13 mouse cellular contexts compared by ENCODE assay signal in the genomic region with DNA sequence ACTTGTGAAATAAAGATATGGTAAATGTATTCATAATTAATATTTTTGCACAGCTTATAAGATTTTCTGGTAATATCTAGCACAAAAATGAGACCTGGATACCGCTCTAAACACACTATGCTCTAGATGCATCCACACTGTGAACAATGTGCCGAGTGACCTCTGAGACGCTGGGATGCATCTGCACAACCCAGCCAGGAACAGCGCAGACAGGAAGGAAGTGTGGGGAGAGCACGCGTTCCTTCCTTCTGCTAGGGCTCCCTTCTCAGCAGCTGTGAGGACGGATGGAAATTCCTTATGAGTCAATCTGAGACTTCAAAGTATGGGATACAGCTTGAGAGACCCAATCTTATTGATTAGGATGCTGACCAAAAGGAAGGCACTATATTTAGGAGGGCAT.
DNase-seq lines count a peak whose midpoint lies in the region; ATAC-seq and TF ChIP-seq lines count a peak whose summit lies in the region.
"Had no signal": no experiment of that assay in that cellular context is flagged by ENCODE, and none has a peak within 500 bp of the region (broad histone marks: within the 10 kb centered on the region; RNA-seq: fewer than 3 reads in every experiment).

No protein-coding gene starts in this region.

- H3K4me2 ChIP-seq in kidney, embryonic 15.5 days = no peak overlapping the region
- no peak overlapping the region for H3K4me2 ChIP-seq in embryonic facial prominence, embryonic 14.5 days (ENCODE audit: low read depth, low read length)
- no peak overlapping the region for H3K4me2 ChIP-seq in kidney, postnatal 0 days (ENCODE audit: low read length)
- no peak overlapping the region for H3K4me2 ChIP-seq in neural tube, embryonic 15.5 days
- H3K4me2 ChIP-seq: midbrain, embryonic 12.5 days; neural tube, embryonic 12.5 days had no signal

- no peak for TF ChIP-seq CTCF in kidney, adult 2 months (conservative IDR thresholded peaks at IDR 0.05; ENCODE audit: insufficient read depth, insufficient read length, low read depth, low read length)
- TF ChIP-seq CTCF in kidney, postnatal 0 days (IDR thresholded peaks at IDR 0.05; ENCODE audit: low read depth) = no peak
- no peak for TF ChIP-seq CTCF in thymus, adult 2 months (IDR thresholded peaks at IDR 0.05; ENCODE audit: borderline replicate concordance, control insufficient read depth, extremely low read depth, insufficient read depth, low read length, poor library complexity)

- no peak for TF ChIP-seq POLR2A in kidney, adult 2 months (IDR thresholded peaks at IDR 0.05; ENCODE audit: low read depth, low read length)
- TF ChIP-seq POLR2A in thymus, adult 2 months (IDR thresholded peaks at IDR 0.05; ENCODE audit: control insufficient read depth, extremely low read depth, insufficient read depth, low read length, poor library complexity) = no peak

- peak; percentile 31 for DNase-seq in kidney, adult 2 months
- DNase-seq in embryonic facial prominence, embryonic 14.5 days (ENCODE audit: low spot score) = peak; percentile 29
- DNase-seq in kidney, postnatal 0 days (ENCODE audit: low spot score) = peak; percentile 46
- DNase-seq in thymus, adult 2 months = no peak
- DNase-seq: gastrocnemius, postnatal 36 days had no signal

- H3K36me3 ChIP-seq in kidney, adult 2 months (ENCODE audit: control insufficient read depth, insufficient read depth, low read length) = no peaks in the 10 kb centered on the region
- no peaks in the 10 kb centered on the region for H3K36me3 ChIP-seq in kidney, embryonic 15.5 days
- no peaks in the 10 kb centered on the region for H3K36me3 ChIP-seq in embryonic facial prominence, embryonic 14.5 days (ENCODE audit: control insufficient read depth, insufficient read depth, low read length)
- H3K36me3 ChIP-seq in kidney, postnatal 0 days (ENCODE audit: insufficient read depth, low read length) = no peaks in the 10 kb centered on the region
- H3K36me3 ChIP-seq in thymus, adult 2 months (ENCODE audit: control insufficient read depth, insufficient read depth, low read length) = no peaks in the 10 kb centered on the region
- H3K36me3 ChIP-seq in neural tube, embryonic 15.5 days = no peaks in the 10 kb centered on the region
- H3K36me3 ChIP-seq: midbrain, embryonic 12.5 days; neural tube, embryonic 12.5 days; stomach, embryonic 15.5 days had no signal

- no peak overlapping the region for H3K27ac ChIP-seq in kidney, adult 2 months (ENCODE audit: insufficient read depth, low read depth, low read length)
- H3K27ac ChIP-seq in kidney, embryonic 15.5 days = no peak overlapping the region
- no peak overlapping the region for H3K27ac ChIP-seq in embryonic facial prominence, embryonic 14.5 days (replicated peaks; ENCODE audit: low read depth, low read length)
- H3K27ac ChIP-seq in kidney, postnatal 0 days = no peak overlapping the region
- no peak overlapping the region for H3K27ac ChIP-seq in thymus, adult 2 months (ENCODE audit: control insufficient read depth, insufficient read depth, low read length)
- no peak overlapping the region for H3K27ac ChIP-seq in neural tube, embryonic 15.5 days (replicated peaks)
- H3K27ac ChIP-seq: liver, embryonic 14.5 days; midbrain, embryonic 12.5 days; neural tube, embryonic 12.5 days had no signal

- H3K27me3 ChIP-seq in kidney, adult 2 months (replicated peaks; ENCODE audit: control insufficient read depth, insufficient read depth, low read length) = no peaks in the 10 kb centered on the region
- H3K27me3 ChIP-seq in kidney, embryonic 15.5 days = no peaks in the 10 kb centered on the region
- no peaks in the 10 kb centered on the region for H3K27me3 ChIP-seq in embryonic facial prominence, embryonic 14.5 days (replicated peaks; ENCODE audit: control insufficient read depth, insufficient read depth, low read length)
- H3K27me3 ChIP-seq in kidney, postnatal 0 days (ENCODE audit: insufficient read depth, low read length) = no peaks in the 10 kb centered on the region
- no peaks in the 10 kb centered on the region for H3K27me3 ChIP-seq in thymus, adult 2 months (ENCODE audit: control insufficient read depth, insufficient read depth, low read length)
- no peaks in the 10 kb centered on the region for H3K27me3 ChIP-seq in neural tube, embryonic 15.5 days (replicated peaks)
- H3K27me3 ChIP-seq: midbrain, embryonic 12.5 days; neural tube, embryonic 12.5 days; stomach, embryonic 15.5 days had no signal

- H3K9me3 ChIP-seq in kidney, embryonic 15.5 days (replicated peaks) = no peaks in the 10 kb centered on the region
- no peaks in the 10 kb centered on the region for H3K9me3 ChIP-seq in embryonic facial prominence, embryonic 14.5 days (ENCODE audit: control insufficient read depth, low read length)
- no peaks in the 10 kb centered on the region for H3K9me3 ChIP-seq in kidney, postnatal 0 days (replicated peaks; ENCODE audit: low read length)
- no peaks in the 10 kb centered on the region for H3K9me3 ChIP-seq in neural tube, embryonic 15.5 days (replicated peaks)
- H3K9me3 ChIP-seq: midbrain, embryonic 12.5 days; neural tube, embryonic 12.5 days; stomach, embryonic 15.5 days had no signal

- no peak overlapping the region for H3K4me3 ChIP-seq in kidney, adult 2 months (ENCODE audit: insufficient read depth, low read depth, low read length)
- no peak overlapping the region for H3K4me3 ChIP-seq in kidney, embryonic 15.5 days (replicated peaks)
- H3K4me3 ChIP-seq in embryonic facial prominence, embryonic 14.5 days (ENCODE audit: low read depth, low read length) = no peak overlapping the region
- H3K4me3 ChIP-seq in kidney, postnatal 0 days (replicated peaks; ENCODE audit: low read depth, low read length) = no peak overlapping the region
- no peak overlapping the region for H3K4me3 ChIP-seq in thymus, adult 2 months (ENCODE audit: control insufficient read depth, insufficient read depth, low read length)
- no peak overlapping the region for H3K4me3 ChIP-seq in neural tube, embryonic 15.5 days (replicated peaks)
- H3K4me3 ChIP-seq: midbrain, embryonic 12.5 days; neural tube, embryonic 12.5 days; stomach, embryonic 15.5 days had no signal

- H3K9ac ChIP-seq in kidney, embryonic 15.5 days = no peak overlapping the region
- no peak overlapping the region for H3K9ac ChIP-seq in embryonic facial prominence, embryonic 14.5 days (ENCODE audit: low read depth, low read length)
- no peak overlapping the region for H3K9ac ChIP-seq in kidney, postnatal 0 days (ENCODE audit: low read depth, low read length)
- no peak overlapping the region for H3K9ac ChIP-seq in neural tube, embryonic 15.5 days (replicated peaks)
- H3K9ac ChIP-seq: liver, embryonic 14.5 days; midbrain, embryonic 12.5 days; neural tube, embryonic 12.5 days; stomach, embryonic 15.5 days had no signal

- peaks cover 28% of the 10 kb centered on the region; the same call in 1 of the 2 replicates for H3K4me1 ChIP-seq in kidney, adult 2 months (ENCODE audit: control insufficient read depth, insufficient read depth, low read length)
- H3K4me1 ChIP-seq in kidney, embryonic 15.5 days = peaks cover 45% of the 10 kb centered on the region
- H3K4me1 ChIP-seq in embryonic facial prominence, embryonic 14.5 days (ENCODE audit: control insufficient read depth, insufficient read depth, low read length) = peaks cover 4% of the 10 kb centered on the region
- H3K4me1 ChIP-seq in kidney, postnatal 0 days (replicated peaks; ENCODE audit: insufficient read depth, low read length) = peaks cover 19% of the 10 kb centered on the region; the same call in 1 of the 2 replicates
- peaks cover 7% of the 10 kb centered on the region for H3K4me1 ChIP-seq in thymus, adult 2 months (replicated peaks; ENCODE audit: control insufficient read depth, insufficient read depth, low read length)
- H3K4me1 ChIP-seq in neural tube, embryonic 15.5 days = no peaks in the 10 kb centered on the region
- H3K4me1 ChIP-seq: midbrain, embryonic 12.5 days; neural tube, embryonic 12.5 days had no signal

- 65% methylated on average over 7 of the region's 7 CpGs for WGBS in kidney, adult 2 months
- WGBS in kidney, embryonic 15.5 days = 74% methylated on average over 7 of the region's 7 CpGs
- WGBS in embryonic facial prominence, embryonic 14.5 days = 51% methylated on average over 7 of the region's 7 CpGs
- 71% methylated on average over 7 of the region's 7 CpGs for WGBS in kidney, postnatal 0 days
- WGBS in thymus, adult 2 months = 21% methylated on average over 7 of the region's 7 CpGs
- 90% methylated on average over 7 of the region's 7 CpGs for whole genome bisulfite sequencing in neural tube, embryonic 15.5 days

- no peak for ATAC-seq in kidney, embryonic 15.5 days (replicated peaks; ENCODE audit: low FRiP score)
- peak; percentile 21 for ATAC-seq in CD4-positive, CD25-positive, alpha-beta regulatory T cell, adult 4 months
- no peak for ATAC-seq in embryonic facial prominence, embryonic 14.5 days (ENCODE audit: low read depth)
- no peak for ATAC-seq in kidney, postnatal 0 days (replicated peaks; ENCODE audit: low FRiP score, low read depth)
- ATAC-seq in neural tube, embryonic 15.5 days (ENCODE audit: low FRiP score) = no peak
- ATAC-seq: forebrain, embryonic 14.5 days had no signal
